Mouse (Mus musculus): Measurements from ENCODE around the gene Cdh13. TPM values are rescaled to one million over a fixed set of nuclear protein-coding genes. Genes with fewer than 3 reads are reported as not detected.

The Cdh13 gene
- polyA plus RNA-seq, 1 experiment: 38.3 TPM

- H3K27ac ChIP-seq (ENCODE audit: insufficient read depth, low read length): no peak overlapping the region
- no peak overlapping the region for H3K4me3 ChIP-seq (ENCODE audit: insufficient read depth, low read length)
- no peak for TF ChIP-seq CTCF (IDR thresholded peaks at IDR 0.05; ENCODE audit: extremely low read depth, insufficient read depth, low read length)
- TF ChIP-seq POLR2A (IDR thresholded peaks at IDR 0.05; ENCODE audit: extremely low read depth, insufficient read depth, low read length): no peak
- peaks cover 3% of the 10 kb centered on the region for H3K4me1 ChIP-seq (ENCODE audit: control insufficient read depth, insufficient read depth, low read length)
Observed at GRCm38 (mm10) chr8:118611551-118611950, 328.0 kb downstream of the Cdh13 start.

- no peak overlapping the region for H3K27ac ChIP-seq (ENCODE audit: insufficient read depth, low read length)
- H3K4me1 ChIP-seq (ENCODE audit: control insufficient read depth, insufficient read depth, low read length): no peaks in the 10 kb centered on the region
- no peak overlapping the region for H3K4me3 ChIP-seq (ENCODE audit: insufficient read depth, low read length)
- TF ChIP-seq CTCF (IDR thresholded peaks at IDR 0.05; ENCODE audit: extremely low read depth, insufficient read depth, low read length) (no peak), POLR2A (IDR thresholded peaks at IDR 0.05; ENCODE audit: extremely low read depth, insufficient read depth, low read length) (no peak)
Observed at GRCm38 (mm10) chr8:118618195-118618594, 334.7 kb downstream of the Cdh13 start.

GRCm38 (mm10) chr8:118626425-118626824, 342.9 kb downstream of the Cdh13 start:
- Histone ChIP-seq H3K4me3 (ENCODE audit: insufficient read depth, low read length) (no peak overlapping the region), H3K27ac (ENCODE audit: insufficient read depth, low read length) (no peak overlapping the region), H3K4me1 (ENCODE audit: control insufficient read depth, insufficient read depth, low read length) (no peaks in the 10 kb centered on the region)
- TF ChIP-seq CTCF (IDR thresholded peaks at IDR 0.05; ENCODE audit: extremely low read depth, insufficient read depth, low read length) (no peak), POLR2A (IDR thresholded peaks at IDR 0.05; ENCODE audit: extremely low read depth, insufficient read depth, low read length) (no peak)

GRCm38 (mm10) chr8:118627737-118628136, 344.2 kb downstream of the Cdh13 start:
- H3K4me3 ChIP-seq (ENCODE audit: insufficient read depth, low read length): no peak overlapping the region
- no peaks in the 10 kb centered on the region for H3K4me1 ChIP-seq (ENCODE audit: control insufficient read depth, insufficient read depth, low read length)
- no peak overlapping the region for H3K27ac ChIP-seq (ENCODE audit: insufficient read depth, low read length)
- no peak for TF ChIP-seq CTCF (IDR thresholded peaks at IDR 0.05; ENCODE audit: extremely low read depth, insufficient read depth, low read length)
- TF ChIP-seq POLR2A (IDR thresholded peaks at IDR 0.05; ENCODE audit: extremely low read depth, insufficient read depth, low read length): no peak

- Histone ChIP-seq H3K27ac (ENCODE audit: insufficient read depth, low read length) (no peak overlapping the region), H3K4me1 (ENCODE audit: control insufficient read depth, insufficient read depth, low read length) (no peaks in the 10 kb centered on the region), H3K4me3 (ENCODE audit: insufficient read depth, low read length) (no peak overlapping the region)
- TF ChIP-seq CTCF (IDR thresholded peaks at IDR 0.05; ENCODE audit: extremely low read depth, insufficient read depth, low read length): no peak
- no peak for TF ChIP-seq POLR2A (IDR thresholded peaks at IDR 0.05; ENCODE audit: extremely low read depth, insufficient read depth, low read length)
Observed at GRCm38 (mm10) chr8:118628702-118629101, 345.2 kb downstream of the Cdh13 start.

- Histone ChIP-seq H3K4me3 (ENCODE audit: insufficient read depth, low read length) (no peak overlapping the region), H3K27ac (ENCODE audit: insufficient read depth, low read length) (no peak overlapping the region), H3K4me1 (ENCODE audit: control insufficient read depth, insufficient read depth, low read length) (no peaks in the 10 kb centered on the region; the same call in 1 of the 2 replicates)
- no peak for TF ChIP-seq CTCF (IDR thresholded peaks at IDR 0.05; ENCODE audit: extremely low read depth, insufficient read depth, low read length)
- no peak for TF ChIP-seq POLR2A (IDR thresholded peaks at IDR 0.05; ENCODE audit: extremely low read depth, insufficient read depth, low read length)
Observed at GRCm38 (mm10) chr8:118635296-118636060, 351.9 kb downstream of the Cdh13 start.

GRCm38 (mm10) chr8:118639606-118640005, 356.1 kb downstream of the Cdh13 start:
- Histone ChIP-seq H3K4me1 (ENCODE audit: control insufficient read depth, insufficient read depth, low read length) (no peaks in the 10 kb centered on the region; the same call in 1 of the 2 replicates), H3K27ac (ENCODE audit: insufficient read depth, low read length) (no peak overlapping the region), H3K4me3 (ENCODE audit: insufficient read depth, low read length) (no peak overlapping the region)
- TF ChIP-seq CTCF (IDR thresholded peaks at IDR 0.05; ENCODE audit: extremely low read depth, insufficient read depth, low read length) (no peak), POLR2A (IDR thresholded peaks at IDR 0.05; ENCODE audit: extremely low read depth, insufficient read depth, low read length) (no peak)

GRCm38 (mm10) chr8:118641799-118642198, 358.3 kb downstream of the Cdh13 start:
- no peak overlapping the region for H3K27ac ChIP-seq (ENCODE audit: insufficient read depth, low read length)
- H3K4me1 ChIP-seq (ENCODE audit: control insufficient read depth, insufficient read depth, low read length): no peaks in the 10 kb centered on the region; the same call in 1 of the 2 replicates
- no peak overlapping the region for H3K4me3 ChIP-seq (ENCODE audit: insufficient read depth, low read length)
- no peak for TF ChIP-seq CTCF (IDR thresholded peaks at IDR 0.05; ENCODE audit: extremely low read depth, insufficient read depth, low read length)
- TF ChIP-seq POLR2A (IDR thresholded peaks at IDR 0.05; ENCODE audit: extremely low read depth, insufficient read depth, low read length): no peak

- TF ChIP-seq POLR2A (IDR thresholded peaks at IDR 0.05; ENCODE audit: extremely low read depth, insufficient read depth, low read length): no peak
- no peak for TF ChIP-seq CTCF (IDR thresholded peaks at IDR 0.05; ENCODE audit: extremely low read depth, insufficient read depth, low read length)
- Histone ChIP-seq H3K4me3 (ENCODE audit: insufficient read depth, low read length) (no peak overlapping the region), H3K27ac (ENCODE audit: insufficient read depth, low read length) (no peak overlapping the region), H3K4me1 (ENCODE audit: control insufficient read depth, insufficient read depth, low read length) (no peaks in the 10 kb centered on the region)
Observed at GRCm38 (mm10) chr8:118648801-118649537, 365.4 kb downstream of the Cdh13 start.

Data from cortical plate, adult 2 months (tissue).